Mouse (Mus musculus): ENCODE results near the gene Washc2. TPM values are rescaled to one million over a fixed set of nuclear protein-coding genes. Genes with fewer than 3 reads are reported as not detected.

Washc2 gene
- polyA plus RNA-seq, 1 experiment from 2014 or later: 17.0 TPM

- Histone ChIP-seq H3K27ac (replicated peaks) (no peak overlapping the region), H3K36me3 (ENCODE audit: control insufficient read depth, insufficient read depth, low read length) (peaks cover 5% of the 10 kb centered on the region; the same call in 1 of the 2 replicates), H3K9ac (ENCODE audit: low read length) (no peak overlapping the region), H3K4me3 (ENCODE audit: low read depth, low read length) (no peak overlapping the region), H3K4me1 (replicated peaks; ENCODE audit: control insufficient read depth, insufficient read depth) (no peaks in the 10 kb centered on the region), H3K4me2 (replicated peaks; ENCODE audit: low read depth) (no peak overlapping the region), H3K9me3 (ENCODE audit: control insufficient read depth, low read length) (no peaks in the 10 kb centered on the region), H3K27me3 (ENCODE audit: control insufficient read depth, insufficient read depth, low read length) (no peaks in the 10 kb centered on the region)
- TF ChIP-seq EP300 (optimal IDR thresholded peaks at IDR 0.05): no peak
- no peak for TF ChIP-seq CTCF (IDR thresholded peaks at IDR 0.05; ENCODE audit: low read depth)
- DNase-seq (ENCODE audit: low spot score): no peak
- no peak for ATAC-seq (ENCODE audit: low FRiP score, low TSS enrichment)
- WGBS: 58% methylated on average over 2 of the region's 2 CpGs
These were observed 32.5 kb downstream of the Washc2 start for GRCm38 (mm10) chr6:116240371-116240770.

GRCm38 (mm10) chr6:116259649-116260048, 51.8 kb downstream of the Washc2 start:
- no peak overlapping the region for H3K27ac ChIP-seq (replicated peaks)
- H3K4me3 ChIP-seq (ENCODE audit: low read depth, low read length): no peak overlapping the region
- 94% methylated on average over 4 of the region's 4 CpGs for WGBS
- DNase-seq (ENCODE audit: low spot score) (no peak), ATAC-seq (ENCODE audit: low FRiP score, low TSS enrichment) (no peak)
- TF ChIP-seq EP300 (optimal IDR thresholded peaks at IDR 0.05) (no peak), CTCF (IDR thresholded peaks at IDR 0.05; ENCODE audit: low read depth) (no peak)
- no peak overlapping the region for H3K4me2 ChIP-seq (replicated peaks; ENCODE audit: low read depth)
- no peaks in the 10 kb centered on the region for H3K27me3 ChIP-seq (ENCODE audit: control insufficient read depth, insufficient read depth, low read length)
- H3K4me1 ChIP-seq (replicated peaks; ENCODE audit: control insufficient read depth, insufficient read depth): no peaks in the 10 kb centered on the region
- no peaks in the 10 kb centered on the region for H3K9me3 ChIP-seq (ENCODE audit: control insufficient read depth, low read length)
- H3K36me3 ChIP-seq (ENCODE audit: control insufficient read depth, insufficient read depth, low read length): peaks cover 6% of the 10 kb centered on the region; the same call in 1 of the 2 replicates
- H3K9ac ChIP-seq (ENCODE audit: low read length): no peak overlapping the region

GRCm38 (mm10) chr6:116260481-116260880, 52.6 kb downstream of the Washc2 start:
- H3K27ac ChIP-seq (replicated peaks): no peak overlapping the region
- H3K9me3 ChIP-seq (ENCODE audit: control insufficient read depth, low read length): no peaks in the 10 kb centered on the region
- H3K4me1 ChIP-seq (replicated peaks; ENCODE audit: control insufficient read depth, insufficient read depth): no peaks in the 10 kb centered on the region
- no peak overlapping the region for H3K4me3 ChIP-seq (ENCODE audit: low read depth, low read length)
- H3K4me2 ChIP-seq (replicated peaks; ENCODE audit: low read depth): no peak overlapping the region
- no peak overlapping the region for H3K9ac ChIP-seq (ENCODE audit: low read length)
- WGBS: 92% methylated on average over 5 of the region's 5 CpGs
- no peak for ATAC-seq (ENCODE audit: low FRiP score, low TSS enrichment)
- peaks cover 6% of the 10 kb centered on the region; the same call in 1 of the 2 replicates for H3K36me3 ChIP-seq (ENCODE audit: control insufficient read depth, insufficient read depth, low read length)
- DNase-seq (ENCODE audit: low spot score): no peak
- no peak for TF ChIP-seq CTCF (IDR thresholded peaks at IDR 0.05; ENCODE audit: low read depth)
- no peak for TF ChIP-seq EP300 (optimal IDR thresholded peaks at IDR 0.05)
- no peaks in the 10 kb centered on the region for H3K27me3 ChIP-seq (ENCODE audit: control insufficient read depth, insufficient read depth, low read length)

- no peaks in the 10 kb centered on the region for H3K27me3 ChIP-seq (ENCODE audit: control insufficient read depth, insufficient read depth, low read length)
- no peak overlapping the region for H3K9ac ChIP-seq (ENCODE audit: low read length)
- ATAC-seq (ENCODE audit: low FRiP score, low TSS enrichment): no peak
- H3K4me2 ChIP-seq (replicated peaks; ENCODE audit: low read depth): no peak overlapping the region
- DNase-seq (ENCODE audit: low spot score): no peak
- no peaks in the 10 kb centered on the region for H3K4me1 ChIP-seq (replicated peaks; ENCODE audit: control insufficient read depth, insufficient read depth)
- H3K9me3 ChIP-seq (ENCODE audit: control insufficient read depth, low read length): no peaks in the 10 kb centered on the region
- no peak overlapping the region for H3K4me3 ChIP-seq (ENCODE audit: low read depth, low read length)
- peaks cover 3% of the 10 kb centered on the region; the same call in 1 of the 2 replicates for H3K36me3 ChIP-seq (ENCODE audit: control insufficient read depth, insufficient read depth, low read length)
- WGBS: 100% methylated on average over 1 of the region's 1 CpGs
- TF ChIP-seq EP300 (optimal IDR thresholded peaks at IDR 0.05): no peak
- TF ChIP-seq CTCF (IDR thresholded peaks at IDR 0.05; ENCODE audit: low read depth): no peak
- H3K27ac ChIP-seq (replicated peaks): no peak overlapping the region
These were observed 55.0 kb downstream of the Washc2 start for GRCm38 (mm10) chr6:116262824-116263223.

DNA sequence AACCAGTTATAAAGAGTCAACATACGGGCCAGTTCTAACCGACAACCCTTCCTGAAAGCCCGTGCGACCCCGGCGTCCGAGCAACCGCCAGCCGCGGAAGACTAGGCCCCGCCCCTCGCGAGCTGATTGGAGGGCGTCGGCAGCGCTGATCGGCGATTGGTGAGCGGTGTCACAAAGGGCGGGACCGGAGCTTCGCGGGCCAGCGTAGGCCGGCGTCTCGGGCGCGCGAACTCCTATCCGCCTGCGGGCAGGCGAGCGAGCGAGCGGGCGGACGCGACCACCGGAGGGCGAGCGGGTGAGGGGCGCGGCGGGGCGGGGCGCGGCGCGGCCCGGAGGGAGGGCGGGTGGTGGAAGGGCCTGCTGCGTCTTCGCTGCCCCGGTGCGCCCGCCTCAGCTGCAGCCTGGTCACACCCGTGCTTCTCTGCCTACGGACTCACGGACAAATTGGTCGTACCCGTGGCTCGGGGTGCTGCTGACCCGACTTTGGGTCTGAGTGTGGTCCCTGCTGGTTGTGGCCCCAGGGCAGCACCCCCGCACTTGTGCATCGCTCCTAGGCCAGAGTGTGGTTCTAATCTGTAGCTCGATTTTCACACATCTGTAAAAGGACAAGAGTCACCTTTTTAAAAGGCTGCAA, 56.3 kb downstream of the Washc2 start, which contains the start of gene Zfand4:
TSS of gene Zfand4 (plus strand) at position 205 of the 634 bp plus-strand sequence.
- Histone ChIP-seq H3K27me3 (ENCODE audit: control insufficient read depth, insufficient read depth, low read length) (no peaks in the 10 kb centered on the region), H3K9me3 (ENCODE audit: control insufficient read depth, low read length) (no peaks in the 10 kb centered on the region), H3K4me2 (replicated peaks; ENCODE audit: low read depth) (peak within 1 kb of the TSS; percentile 87), H3K4me3 (ENCODE audit: low read depth, low read length) (peak within 1 kb of the TSS; percentile 59), H3K9ac (ENCODE audit: low read length) (peak within 1 kb of the TSS; percentile 71), H3K36me3 (ENCODE audit: control insufficient read depth, insufficient read depth, low read length) (peaks cover 2% of the 10 kb centered on the region; the same call in 1 of the 2 replicates), H3K27ac (replicated peaks) (no peak within 1 kb of the TSS; the same call in 1 of the 2 replicates), H3K4me1 (replicated peaks; ENCODE audit: control insufficient read depth, insufficient read depth) (no peaks in the 10 kb centered on the region)
- under 1% methylated on average over 64 of the region's 67 CpGs for WGBS
- DNase-seq (ENCODE audit: low spot score) (peak; percentile 93), ATAC-seq (ENCODE audit: low FRiP score, low TSS enrichment) (peak; percentile 97)
- TF ChIP-seq EP300 (optimal IDR thresholded peaks at IDR 0.05): no peak
- TF ChIP-seq CTCF (IDR thresholded peaks at IDR 0.05; ENCODE audit: low read depth): 0 out of 2 replicates have a peak, but pooled peaks have one; percentile 1

- H3K36me3 ChIP-seq (ENCODE audit: control insufficient read depth, insufficient read depth, low read length): peaks cover 2% of the 10 kb centered on the region; the same call in 1 of the 2 replicates
- H3K4me2 ChIP-seq (replicated peaks; ENCODE audit: low read depth): 0 out of 2 replicates have a peak overlapping the region, but pooled peaks have one; percentile 87
- H3K4me3 ChIP-seq (ENCODE audit: low read depth, low read length): no peak overlapping the region
- H3K27me3 ChIP-seq (ENCODE audit: control insufficient read depth, insufficient read depth, low read length): no peaks in the 10 kb centered on the region
- no peak for ATAC-seq (ENCODE audit: low FRiP score, low TSS enrichment)
- DNase-seq (ENCODE audit: low spot score): no peak
- TF ChIP-seq EP300 (optimal IDR thresholded peaks at IDR 0.05): no peak
- no peak for TF ChIP-seq CTCF (IDR thresholded peaks at IDR 0.05; ENCODE audit: low read depth)
- no peaks in the 10 kb centered on the region for H3K4me1 ChIP-seq (replicated peaks; ENCODE audit: control insufficient read depth, insufficient read depth)
- no peak overlapping the region for H3K27ac ChIP-seq (replicated peaks)
- 86% methylated on average over 11 of the region's 11 CpGs for WGBS
- H3K9me3 ChIP-seq (ENCODE audit: control insufficient read depth, low read length): no peaks in the 10 kb centered on the region
- no peak overlapping the region for H3K9ac ChIP-seq (ENCODE audit: low read length)
These were observed 57.0 kb downstream of the Washc2 start for GRCm38 (mm10) chr6:116264836-116265235.
